Mouse (Mus musculus) lung, adult 2 months (tissue): ENCODE data around the gene Shisal2a.

Experiments used
- CTCF ChIP-seq: fragments of 200-500 bp; IDR thresholded peaks from 2 replicates; pipeline ENCODE4 v1.5.1; 2011; ENCODE audit warnings: mild to moderate bottlenecking, low read length, control low read depth; ENCODE audit not compliant: insufficient read depth
- POLR2A ChIP-seq: fragments of 200-500 bp; IDR thresholded peaks from 2 replicates; pipeline ENCODE4 v1.6.1; 2011; ENCODE audit warnings: low read depth, mild to moderate bottlenecking, control low read depth, low read length, borderline replicate concordance; ENCODE audit errors: extremely low read depth

DNA sequence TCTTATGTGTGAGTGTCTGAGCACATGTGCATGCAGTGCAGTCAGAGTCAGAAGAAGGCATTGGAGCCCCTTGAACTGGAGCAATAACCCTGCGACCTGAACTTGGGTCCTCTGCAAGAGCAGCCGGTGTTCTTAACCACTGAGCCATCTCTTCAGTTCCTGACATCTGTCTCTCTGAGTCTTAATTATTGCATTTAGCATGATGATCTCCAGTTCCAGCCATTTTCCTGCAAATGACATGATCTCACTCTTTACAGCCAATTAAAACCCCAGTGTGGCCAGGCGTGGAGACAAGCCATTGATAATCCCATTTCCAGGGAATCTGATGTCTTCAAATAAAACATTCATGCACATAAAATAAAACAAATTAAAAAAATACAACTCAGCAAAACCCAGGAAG, 5.6 kb upstream of the Shisal2a start:
- TF ChIP-seq POLR2A (no peak), CTCF (no peak)
